Mouse (Mus musculus): Measurements from ENCODE around the gene Ccdc136. TPM values are rescaled to one million over a fixed set of nuclear protein-coding genes. Genes with fewer than 3 reads are reported as not detected.

Gene Ccdc136
- polyA plus RNA-seq (2014; fragmentation: Illumina TruSeq; extraction: RNeasy Lipid Tissue Mini Kit (QIAGEN cat#74804); ENCODE audit: low read depth, low replicate concordance): 0.82 TPM

GRCm38 (mm10) chr6:29395910-29396713 lies at the start of gene Ccdc136:
Gene Ccdc136, plus strand, starts transcription at chr6:29396309.

GRCm38 (mm10) chr6:29347665-29348370 lies 48.3 kb upstream of the Ccdc136 start, which contains the start of gene Calu:
Gene Calu, plus strand, starts transcription at chr6:29348069.

GRCm38 (mm10) chr6:29388052-29388518 lies 8.0 kb upstream of the Ccdc136 start, which contains the start of gene Opn1sw:
Gene Opn1sw, minus strand, starts transcription at chr6:29388468.

GRCm38 (mm10) chr6:29433038-29433803 lies 37.1 kb downstream of the Ccdc136 start, which contains the start of gene Flnc:
Gene Flnc, plus strand, starts transcription at chr6:29433256.

GRCm38 (mm10) chr6:29467583-29468354 lies 71.7 kb downstream of the Ccdc136 start, which contains the start of gene Atp6v1f:
Gene Atp6v1f, plus strand, starts transcription at chr6:29467718.

GRCm38 (mm10) chr6:29471137-29471536 lies 75.0 kb downstream of the Ccdc136 start, which contains the start of gene Atp6v1fnb:
Gene Atp6v1fnb, plus strand, starts transcription at chr6:29471437.

Other genes with a start within 250 kb of the Ccdc136 start
- 45.9 TPM for gene Rbm28, start 231.3 kb upstream of the Ccdc136 start, polyA plus RNA-seq (2014; fragmentation: Illumina TruSeq; extraction: RNeasy Lipid Tissue Mini Kit (QIAGEN cat#74804); ENCODE audit: low read depth, low replicate concordance)
- gene Prrt4, start 216.7 kb upstream of the Ccdc136 start, polyA plus RNA-seq (2014; fragmentation: Illumina TruSeq; extraction: RNeasy Lipid Tissue Mini Kit (QIAGEN cat#74804); ENCODE audit: low read depth, low replicate concordance): not detected
- gene Impdh1, start 179.9 kb upstream of the Ccdc136 start, polyA plus RNA-seq (2014; fragmentation: Illumina TruSeq; extraction: RNeasy Lipid Tissue Mini Kit (QIAGEN cat#74804); ENCODE audit: low read depth, low replicate concordance): 16.5 TPM
- gene Hilpda, start 123.8 kb upstream of the Ccdc136 start, polyA plus RNA-seq (2014; fragmentation: Illumina TruSeq; extraction: RNeasy Lipid Tissue Mini Kit (QIAGEN cat#74804); ENCODE audit: low read depth, low replicate concordance): 5.7 TPM
- not detected for gene Fam71f2, start 116.7 kb upstream of the Ccdc136 start, polyA plus RNA-seq (2014; fragmentation: Illumina TruSeq; extraction: RNeasy Lipid Tissue Mini Kit (QIAGEN cat#74804); ENCODE audit: low read depth, low replicate concordance)
- gene Fam71f1, start 77.2 kb upstream of the Ccdc136 start, polyA plus RNA-seq (2014; fragmentation: Illumina TruSeq; extraction: RNeasy Lipid Tissue Mini Kit (QIAGEN cat#74804); ENCODE audit: low read depth, low replicate concordance): not detected
- gene Calu, start 48.2 kb upstream of the Ccdc136 start, polyA plus RNA-seq (2014; fragmentation: Illumina TruSeq; extraction: RNeasy Lipid Tissue Mini Kit (QIAGEN cat#74804); ENCODE audit: low read depth, low replicate concordance): 382 TPM
- gene Opn1sw, start 7.8 kb upstream of the Ccdc136 start, polyA plus RNA-seq (2014; fragmentation: Illumina TruSeq; extraction: RNeasy Lipid Tissue Mini Kit (QIAGEN cat#74804); ENCODE audit: low read depth, low replicate concordance): not detected
- gene Flnc, start 36.9 kb downstream of the Ccdc136 start, polyA plus RNA-seq (2014; fragmentation: Illumina TruSeq; extraction: RNeasy Lipid Tissue Mini Kit (QIAGEN cat#74804); ENCODE audit: low read depth, low replicate concordance): 0.06 TPM
- gene Atp6v1f, start 71.4 kb downstream of the Ccdc136 start, polyA plus RNA-seq (2014; fragmentation: Illumina TruSeq; extraction: RNeasy Lipid Tissue Mini Kit (QIAGEN cat#74804); ENCODE audit: low read depth, low replicate concordance): 33.1 TPM
- gene Atp6v1fnb, start 75.1 kb downstream of the Ccdc136 start, polyA plus RNA-seq (2014; fragmentation: Illumina TruSeq; extraction: RNeasy Lipid Tissue Mini Kit (QIAGEN cat#74804); ENCODE audit: low read depth, low replicate concordance): not detected
- not detected for gene Kcp, start 111.6 kb downstream of the Ccdc136 start, polyA plus RNA-seq (2014; fragmentation: Illumina TruSeq; extraction: RNeasy Lipid Tissue Mini Kit (QIAGEN cat#74804); ENCODE audit: low read depth, low replicate concordance)
- gene Irf5, start 130.3 kb downstream of the Ccdc136 start, polyA plus RNA-seq (2014; fragmentation: Illumina TruSeq; extraction: RNeasy Lipid Tissue Mini Kit (QIAGEN cat#74804); ENCODE audit: low read depth, low replicate concordance): 0.93 TPM
- 66.2 TPM for gene Tnpo3, start 213.6 kb downstream of the Ccdc136 start, polyA plus RNA-seq (2014; fragmentation: Illumina TruSeq; extraction: RNeasy Lipid Tissue Mini Kit (QIAGEN cat#74804); ENCODE audit: low read depth, low replicate concordance)